Mouse (Mus musculus) large intestine, adult 2 months (tissue): ENCODE results near the gene Psmb4. TPM values are rescaled to one million over a fixed set of nuclear protein-coding genes. Genes with fewer than 3 reads are reported as not detected.

Source experiments
- polyA plus RNA-seq: library from polyadenylated mRNA; depleted of rRNA; stranded (reverse); fragments of >200 nt; gene quantifications from 2 replicates; pipeline ENCODE4 v1.2.3, GENCODE M21; 2012; rRNA removed

The Psmb4 gene
- polyA plus RNA-seq, 1 experiment = 331 TPM

Other genes with a start within 250 kb of the Psmb4 start
- gene Gm10972, start 243.8 kb downstream of the Psmb4 start, polyA plus RNA-seq = not detected in 2 replicates
- 25.5 and 34.4 TPM in 2 replicates for gene Tuft1, start 228.1 kb downstream of the Psmb4 start, polyA plus RNA-seq
- 4.9 and 6.3 TPM in 2 replicates for gene Selenbp2, start 193.4 kb downstream of the Psmb4 start, polyA plus RNA-seq
- gene Cgn, start 100.5 kb downstream of the Psmb4 start, polyA plus RNA-seq = 30.1 and 35.1 TPM in 2 replicates
- 8.4 and 11.6 TPM in 2 replicates for gene Pogz, start 49.4 kb downstream of the Psmb4 start, polyA plus RNA-seq
- gene Selenbp1, start 46.1 kb upstream of the Psmb4 start, polyA plus RNA-seq = 74.0 and 82.8 TPM in 2 replicates
- gene Rfx5, start 67.1 kb upstream of the Psmb4 start, polyA plus RNA-seq = 6.2 and 12.2 TPM in 2 replicates
- gene Pi4kb, start 87.8 kb upstream of the Psmb4 start, polyA plus RNA-seq = 21.7 and 33.0 TPM in 2 replicates
- gene Zfp687, start 128.5 kb upstream of the Psmb4 start, polyA plus RNA-seq = 13.3 and 19.3 TPM in 2 replicates
- 138 and 153 TPM in 2 replicates for gene Psmd4, start 155.7 kb upstream of the Psmb4 start, polyA plus RNA-seq
- 12.1 and 15.6 TPM in 2 replicates for gene Pip5k1a, start 220.0 kb upstream of the Psmb4 start, polyA plus RNA-seq
- 38.7 and 48.3 TPM in 2 replicates for gene Vps72, start 224.1 kb upstream of the Psmb4 start, polyA plus RNA-seq
- gene Tmod4, start 237.5 kb upstream of the Psmb4 start, polyA plus RNA-seq = 0.71 and 0.73 TPM in 2 replicates
- gene Scnm1, start 247.1 kb upstream of the Psmb4 start, polyA plus RNA-seq = 45.6 and 51.2 TPM in 2 replicates
- 7.6 and 7.7 TPM in 2 replicates for gene Lysmd1, start 247.1 kb upstream of the Psmb4 start, polyA plus RNA-seq